Mouse (Mus musculus): Measurements from ENCODE around the gene Pip4k2a. TPM values are rescaled to one million over a fixed set of nuclear protein-coding genes. Genes with fewer than 3 reads are reported as not detected.

Gene Pip4k2a
- polyA plus RNA-seq, 1 experiment from 2014 or later, result 14.2 TPM

DNA sequence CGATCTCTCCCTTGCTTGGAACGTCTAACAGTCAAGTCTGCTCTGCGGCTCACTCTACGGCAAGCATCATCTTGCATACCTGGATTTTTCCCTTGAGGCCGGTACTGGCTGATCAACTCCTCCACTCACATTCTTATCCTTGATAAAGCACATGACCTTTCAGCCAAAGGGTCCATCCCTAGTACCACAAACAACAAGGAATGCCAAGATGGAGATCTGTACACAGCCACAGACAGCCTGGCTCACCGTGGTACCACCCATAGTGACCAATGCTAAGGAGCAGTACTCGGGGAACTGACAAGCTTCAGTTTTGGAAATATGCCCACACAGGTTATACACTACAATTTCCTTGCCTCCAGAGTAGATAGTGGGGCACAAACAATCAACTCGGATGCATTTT is 123.9 kb downstream of the Pip4k2a start:
- peak; percentile 37; the same call in 1 of the 2 replicates for ATAC-seq (ENCODE audit: low FRiP score)
- no peak overlapping the region for H3K9ac ChIP-seq
- no peaks in the 10 kb centered on the region for H3K4me1 ChIP-seq (replicated peaks; ENCODE audit: control insufficient read depth, insufficient read depth, low read length)
- no peaks in the 10 kb centered on the region for H3K9me3 ChIP-seq (ENCODE audit: control insufficient read depth, low read length)
- no peak overlapping the region for H3K4me3 ChIP-seq (replicated peaks; ENCODE audit: low read length)
- no peaks in the 10 kb centered on the region; the same call in 1 of the 2 replicates for H3K36me3 ChIP-seq (replicated peaks; ENCODE audit: control insufficient read depth, insufficient read depth)
- H3K27me3 ChIP-seq (ENCODE audit: control insufficient read depth, insufficient read depth, low read length), result no peaks in the 10 kb centered on the region
- H3K27ac ChIP-seq, result no peak overlapping the region
- H3K4me2 ChIP-seq (replicated peaks), result no peak overlapping the region
- DNase-seq (ENCODE audit: low spot score), result no peak
- WGBS, result 88% methylated on average over 8 of the region's 8 CpGs

GRCm38 (mm10) chr2:18873440-18873839 is 124.5 kb downstream of the Pip4k2a start:
- H3K4me2 ChIP-seq (replicated peaks), result no peak overlapping the region
- H3K27ac ChIP-seq, result no peak overlapping the region
- H3K9me3 ChIP-seq (ENCODE audit: control insufficient read depth, low read length), result no peaks in the 10 kb centered on the region
- 81% methylated on average over 3 of the region's 3 CpGs for WGBS
- H3K27me3 ChIP-seq (ENCODE audit: control insufficient read depth, insufficient read depth, low read length), result no peaks in the 10 kb centered on the region
- DNase-seq (ENCODE audit: low spot score) (no peak), ATAC-seq (ENCODE audit: low FRiP score) (no peak)
- no peaks in the 10 kb centered on the region; the same call in 1 of the 2 replicates for H3K36me3 ChIP-seq (replicated peaks; ENCODE audit: control insufficient read depth, insufficient read depth)
- H3K4me1 ChIP-seq (replicated peaks; ENCODE audit: control insufficient read depth, insufficient read depth, low read length), result no peaks in the 10 kb centered on the region
- H3K4me3 ChIP-seq (replicated peaks; ENCODE audit: low read length), result no peak overlapping the region
- no peak overlapping the region for H3K9ac ChIP-seq

DNA sequence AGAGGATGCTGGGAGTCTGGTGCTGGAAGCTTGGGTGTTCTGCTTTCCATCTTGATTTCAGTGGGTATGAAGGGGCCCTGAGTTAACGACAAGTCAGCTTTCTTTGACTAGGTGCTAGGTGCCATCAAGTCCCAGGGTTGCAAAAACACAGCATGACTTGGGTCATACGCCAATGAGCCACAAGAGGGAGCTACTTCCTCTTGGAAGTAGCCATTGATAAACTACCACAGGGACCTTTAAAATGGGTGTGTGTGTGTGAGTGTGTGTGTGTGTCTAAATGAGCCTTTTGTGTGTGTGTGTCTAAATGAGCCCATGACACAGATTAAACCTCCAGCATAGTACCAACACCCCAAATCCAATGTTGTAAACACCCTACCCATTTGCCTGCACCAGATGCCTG is 125.1 kb downstream of the Pip4k2a start:
- Histone ChIP-seq H3K9me3 (ENCODE audit: control insufficient read depth, low read length) (no peaks in the 10 kb centered on the region), H3K4me2 (replicated peaks) (no peak overlapping the region), H3K27me3 (ENCODE audit: control insufficient read depth, insufficient read depth, low read length) (no peaks in the 10 kb centered on the region), H3K9ac (no peak overlapping the region), H3K4me3 (replicated peaks; ENCODE audit: low read length) (no peak overlapping the region), H3K4me1 (replicated peaks; ENCODE audit: control insufficient read depth, insufficient read depth, low read length) (no peaks in the 10 kb centered on the region), H3K36me3 (replicated peaks; ENCODE audit: control insufficient read depth, insufficient read depth) (no peaks in the 10 kb centered on the region; the same call in 1 of the 2 replicates), H3K27ac (no peak overlapping the region)
- ATAC-seq (ENCODE audit: low FRiP score), result peak; percentile 24; the same call in 1 of the 2 replicates
- WGBS, result 13% methylated on average over 2 of the region's 2 CpGs
- DNase-seq (ENCODE audit: low spot score), result peak; percentile 75

GRCm38 (mm10) chr2:18871087-18871486 is 126.8 kb downstream of the Pip4k2a start:
- Histone ChIP-seq H3K36me3 (replicated peaks; ENCODE audit: control insufficient read depth, insufficient read depth) (no peaks in the 10 kb centered on the region), H3K4me3 (replicated peaks; ENCODE audit: low read length) (no peak overlapping the region), H3K27me3 (ENCODE audit: control insufficient read depth, insufficient read depth, low read length) (no peaks in the 10 kb centered on the region), H3K4me1 (replicated peaks; ENCODE audit: control insufficient read depth, insufficient read depth, low read length) (no peaks in the 10 kb centered on the region), H3K9me3 (ENCODE audit: control insufficient read depth, low read length) (no peaks in the 10 kb centered on the region), H3K4me2 (replicated peaks) (no peak overlapping the region), H3K9ac (no peak overlapping the region), H3K27ac (no peak overlapping the region)
- 93% methylated on average over 3 of the region's 3 CpGs for WGBS
- ATAC-seq (ENCODE audit: low FRiP score) (no peak), DNase-seq (ENCODE audit: low spot score) (no peak)

- no peak overlapping the region for H3K4me2 ChIP-seq (replicated peaks)
- no peak for ATAC-seq (ENCODE audit: low FRiP score)
These were observed 130.9 kb downstream of the Pip4k2a start for GRCm38 (mm10) chr2:18867069-18867468.

GRCm38 (mm10) chr2:18864719-18865118 is 133.2 kb downstream of the Pip4k2a start:
- DNase-seq (ENCODE audit: low spot score) (no peak), ATAC-seq (ENCODE audit: low FRiP score) (no peak)
- Histone ChIP-seq H3K9me3 (ENCODE audit: control insufficient read depth, low read length) (no peaks in the 10 kb centered on the region), H3K27me3 (ENCODE audit: control insufficient read depth, insufficient read depth, low read length) (no peaks in the 10 kb centered on the region), H3K36me3 (replicated peaks; ENCODE audit: control insufficient read depth, insufficient read depth) (no peaks in the 10 kb centered on the region), H3K27ac (no peak overlapping the region), H3K4me3 (replicated peaks; ENCODE audit: low read length) (no peak overlapping the region), H3K4me1 (replicated peaks; ENCODE audit: control insufficient read depth, insufficient read depth, low read length) (peaks cover 12% of the 10 kb centered on the region), H3K4me2 (replicated peaks) (no peak overlapping the region), H3K9ac (no peak overlapping the region)
- WGBS, result 91% methylated on average over 5 of the region's 5 CpGs

More at GRCm38 (mm10) chr2:18867069-18867468, 130.9 kb downstream of the Pip4k2a start:
- no peak overlapping the region for H3K27ac ChIP-seq
- no peaks in the 10 kb centered on the region for H3K27me3 ChIP-seq (ENCODE audit: control insufficient read depth, insufficient read depth, low read length)
- no peak overlapping the region for H3K4me3 ChIP-seq (replicated peaks; ENCODE audit: low read length)
- no peak for DNase-seq (ENCODE audit: low spot score)
- H3K9me3 ChIP-seq (ENCODE audit: control insufficient read depth, low read length), result no peaks in the 10 kb centered on the region
- H3K36me3 ChIP-seq (replicated peaks; ENCODE audit: control insufficient read depth, insufficient read depth), result no peaks in the 10 kb centered on the region
- 95% methylated on average over 2 of the region's 2 CpGs for WGBS
- H3K9ac ChIP-seq, result no peak overlapping the region
- no peaks in the 10 kb centered on the region for H3K4me1 ChIP-seq (replicated peaks; ENCODE audit: control insufficient read depth, insufficient read depth, low read length)

GRCm38 (mm10) chr2:18861607-18862158 is 136.2 kb downstream of the Pip4k2a start:
- Histone ChIP-seq H3K27ac (no peak overlapping the region), H3K27me3 (ENCODE audit: control insufficient read depth, insufficient read depth, low read length) (no peaks in the 10 kb centered on the region), H3K4me1 (replicated peaks; ENCODE audit: control insufficient read depth, insufficient read depth, low read length) (peaks cover 17% of the 10 kb centered on the region), H3K9me3 (ENCODE audit: control insufficient read depth, low read length) (no peaks in the 10 kb centered on the region), H3K36me3 (replicated peaks; ENCODE audit: control insufficient read depth, insufficient read depth) (no peaks in the 10 kb centered on the region), H3K4me2 (replicated peaks) (no peak overlapping the region), H3K9ac (no peak overlapping the region), H3K4me3 (replicated peaks; ENCODE audit: low read length) (no peak overlapping the region)
- WGBS, result 87% methylated on average over 5 of the region's 5 CpGs
- ATAC-seq (ENCODE audit: low FRiP score) (no peak), DNase-seq (ENCODE audit: low spot score) (no peak)

DNA sequence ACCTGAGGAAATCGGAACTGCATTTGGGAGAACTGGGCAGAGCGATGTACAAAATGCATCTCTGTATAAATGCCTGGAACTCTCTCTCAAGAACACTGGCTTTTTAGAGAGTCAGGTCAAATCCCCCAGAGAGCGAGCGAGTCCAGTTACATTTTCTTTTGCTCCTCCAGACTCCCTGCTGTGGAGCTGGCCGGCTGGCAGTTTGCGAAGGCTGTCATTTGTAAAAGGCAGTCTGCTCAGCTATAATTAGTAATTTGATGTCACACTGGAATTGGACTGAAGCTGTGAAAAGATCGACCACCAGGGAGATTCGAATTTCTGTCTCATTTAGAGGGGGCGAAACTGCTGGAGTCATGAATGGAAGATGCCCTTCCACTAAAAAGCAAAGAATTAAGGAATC is 137.2 kb downstream of the Pip4k2a start:
- 15% methylated on average over 9 of the region's 9 CpGs for WGBS
- DNase-seq (ENCODE audit: low spot score), result peak; percentile 49
- no peak overlapping the region for H3K4me2 ChIP-seq (replicated peaks)

DNA sequence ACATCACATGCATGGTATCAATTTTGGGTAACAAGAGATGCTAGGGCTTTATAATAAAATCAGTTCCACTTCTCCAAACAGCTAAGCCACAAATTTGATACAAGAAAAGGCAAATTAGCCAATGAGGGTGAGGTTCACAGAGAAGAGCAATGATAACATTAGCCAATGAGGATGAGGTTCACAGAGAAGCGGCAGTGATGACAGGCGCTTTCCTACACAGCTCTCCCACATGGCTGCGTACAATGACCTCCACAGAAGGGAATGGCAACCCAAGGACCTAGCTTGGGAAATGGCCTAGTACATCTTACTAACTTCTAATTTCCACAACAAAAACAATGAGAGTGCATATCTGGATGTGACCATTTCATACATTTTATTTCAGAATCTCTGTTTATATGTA is 140.0 kb downstream of the Pip4k2a start:
- WGBS, result 85% methylated on average over 3 of the region's 3 CpGs

More for the DNA sequence above, 137.2 kb downstream of the Pip4k2a start:
- H3K36me3 ChIP-seq (replicated peaks; ENCODE audit: control insufficient read depth, insufficient read depth), result no peaks in the 10 kb centered on the region
- H3K9ac ChIP-seq, result peak overlapping the region; percentile 11; the same call in 1 of the 2 replicates
- H3K27ac ChIP-seq, result no peak overlapping the region
- peaks cover 17% of the 10 kb centered on the region for H3K4me1 ChIP-seq (replicated peaks; ENCODE audit: control insufficient read depth, insufficient read depth, low read length)
- no peak; the same call in 1 of the 2 replicates for ATAC-seq (ENCODE audit: low FRiP score)
- H3K27me3 ChIP-seq (ENCODE audit: control insufficient read depth, insufficient read depth, low read length), result no peaks in the 10 kb centered on the region
- H3K4me3 ChIP-seq (replicated peaks; ENCODE audit: low read length), result no peak overlapping the region
- H3K9me3 ChIP-seq (ENCODE audit: control insufficient read depth, low read length), result no peaks in the 10 kb centered on the region

DNA sequence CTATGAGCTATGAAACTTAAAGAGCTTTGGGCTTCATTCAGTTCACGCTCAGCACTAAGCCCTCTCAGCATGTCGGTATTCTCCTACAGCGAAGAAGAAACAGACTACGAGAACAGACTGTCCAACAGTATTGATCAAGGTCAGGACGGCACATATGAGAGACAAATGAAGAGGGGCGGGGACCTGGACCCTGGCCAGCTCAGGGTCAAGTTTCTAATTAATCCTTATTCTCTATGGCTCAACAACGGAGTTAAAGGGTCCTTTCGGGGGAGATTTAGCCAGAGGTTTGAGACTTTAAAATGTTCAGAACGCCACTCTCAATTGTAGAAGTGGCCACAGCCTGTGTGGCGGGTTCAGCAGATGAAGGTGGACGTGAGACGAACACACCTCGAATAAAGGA is 141.5 kb downstream of the Pip4k2a start:
- Histone ChIP-seq H3K9ac (no peak overlapping the region), H3K9me3 (ENCODE audit: control insufficient read depth, low read length) (no peaks in the 10 kb centered on the region), H3K4me3 (replicated peaks; ENCODE audit: low read length) (no peak overlapping the region), H3K4me2 (replicated peaks) (no peak overlapping the region), H3K27ac (no peak overlapping the region), H3K4me1 (replicated peaks; ENCODE audit: control insufficient read depth, insufficient read depth, low read length) (peaks cover 17% of the 10 kb centered on the region), H3K36me3 (replicated peaks; ENCODE audit: control insufficient read depth, insufficient read depth) (no peaks in the 10 kb centered on the region; the same call in 1 of the 2 replicates), H3K27me3 (ENCODE audit: control insufficient read depth, insufficient read depth, low read length) (no peaks in the 10 kb centered on the region)
- no peak for ATAC-seq (ENCODE audit: low FRiP score)
- DNase-seq (ENCODE audit: low spot score), result no peak
- WGBS, result 33% methylated on average over 13 of the region's 13 CpGs

More for the DNA sequence above, 140.0 kb downstream of the Pip4k2a start:
- no peak for DNase-seq (ENCODE audit: low spot score)
- ATAC-seq (ENCODE audit: low FRiP score), result no peak
- Histone ChIP-seq H3K9me3 (ENCODE audit: control insufficient read depth, low read length) (no peaks in the 10 kb centered on the region), H3K36me3 (replicated peaks; ENCODE audit: control insufficient read depth, insufficient read depth) (no peaks in the 10 kb centered on the region), H3K27me3 (ENCODE audit: control insufficient read depth, insufficient read depth, low read length) (no peaks in the 10 kb centered on the region), H3K27ac (no peak overlapping the region), H3K4me3 (replicated peaks; ENCODE audit: low read length) (no peak overlapping the region), H3K4me2 (replicated peaks) (no peak overlapping the region), H3K9ac (no peak overlapping the region), H3K4me1 (replicated peaks; ENCODE audit: control insufficient read depth, insufficient read depth, low read length) (peaks cover 17% of the 10 kb centered on the region)
